Mouse (Mus musculus): ENCODE data around the gene Rab11fip2. TPM values are rescaled to one million over a fixed set of nuclear protein-coding genes. Genes with fewer than 3 reads are reported as not detected.

Gene Rab11fip2
- polyA plus RNA-seq, 1 experiment from 2014 or later = 0.63 TPM

- H3K4me3 ChIP-seq (ENCODE audit: low read depth, low read length) = no peak overlapping the region
- H3K27ac ChIP-seq (ENCODE audit: low read length) = no peak overlapping the region
- WGBS (ENCODE audit: insufficient replicate concordance) = 53% methylated on average over 3 of the region's 3 CpGs
- H3K9me3 ChIP-seq (replicated peaks; ENCODE audit: control insufficient read depth, low read length) = no peaks in the 10 kb centered on the region
- H3K9ac ChIP-seq (ENCODE audit: low read depth, low read length) = no peak overlapping the region
- no peaks in the 10 kb centered on the region for H3K27me3 ChIP-seq (ENCODE audit: control insufficient read depth, insufficient read depth, low read depth, low read length)
- peaks cover 7% of the 10 kb centered on the region for H3K4me1 ChIP-seq (ENCODE audit: control insufficient read depth, low read depth, low read length)
- no peaks in the 10 kb centered on the region for H3K36me3 ChIP-seq (ENCODE audit: control insufficient read depth, insufficient read depth)
- no peak overlapping the region for H3K4me2 ChIP-seq (ENCODE audit: low read depth, low read length)
- ATAC-seq (ENCODE audit: low read depth) = peak; percentile 55; the same call in 1 of the 2 replicates
These were observed 22.6 kb downstream of the Rab11fip2 start for GRCm38 (mm10) chr19:59920846-59921245.

GRCm38 (mm10) chr19:59917901-59918613 lies 25.4 kb downstream of the Rab11fip2 start:
- Histone ChIP-seq H3K4me1 (ENCODE audit: control insufficient read depth, low read depth, low read length) (peaks cover 14% of the 10 kb centered on the region), H3K4me3 (ENCODE audit: low read depth, low read length) (no peak overlapping the region)

GRCm38 (mm10) chr19:59911554-59911953 lies 31.9 kb downstream of the Rab11fip2 start:
- no peaks in the 10 kb centered on the region for H3K27me3 ChIP-seq (ENCODE audit: control insufficient read depth, insufficient read depth, low read depth, low read length)
- no peaks in the 10 kb centered on the region for H3K36me3 ChIP-seq (ENCODE audit: control insufficient read depth, insufficient read depth)
- H3K27ac ChIP-seq (ENCODE audit: low read length) = no peak overlapping the region
- H3K9ac ChIP-seq (ENCODE audit: low read depth, low read length) = no peak overlapping the region
- no peak for ATAC-seq (ENCODE audit: low read depth)
- WGBS (ENCODE audit: insufficient replicate concordance) = 77% methylated on average over 4 of the region's 4 CpGs
- H3K4me3 ChIP-seq (ENCODE audit: low read depth, low read length) = no peak overlapping the region
- H3K4me2 ChIP-seq (ENCODE audit: low read depth, low read length) = no peak overlapping the region
- peaks cover 17% of the 10 kb centered on the region for H3K4me1 ChIP-seq (ENCODE audit: control insufficient read depth, low read depth, low read length)
- no peaks in the 10 kb centered on the region for H3K9me3 ChIP-seq (replicated peaks; ENCODE audit: control insufficient read depth, low read length)

More at GRCm38 (mm10) chr19:59917901-59918613, 25.4 kb downstream of the Rab11fip2 start:
- Histone ChIP-seq H3K9me3 (replicated peaks; ENCODE audit: control insufficient read depth, low read length) (no peaks in the 10 kb centered on the region), H3K36me3 (ENCODE audit: control insufficient read depth, insufficient read depth) (no peaks in the 10 kb centered on the region), H3K27me3 (ENCODE audit: control insufficient read depth, insufficient read depth, low read depth, low read length) (no peaks in the 10 kb centered on the region), H3K27ac (ENCODE audit: low read length) (no peak overlapping the region), H3K9ac (ENCODE audit: low read depth, low read length) (no peak overlapping the region), H3K4me2 (ENCODE audit: low read depth, low read length) (no peak overlapping the region)
- ATAC-seq (ENCODE audit: low read depth) = no peak
- 70% methylated on average over 2 of the region's 2 CpGs for WGBS (ENCODE audit: insufficient replicate concordance)

GRCm38 (mm10) chr19:59905296-59906081 lies 38.0 kb downstream of the Rab11fip2 start:
- Histone ChIP-seq H3K4me1 (ENCODE audit: control insufficient read depth, low read depth, low read length) (peaks cover 31% of the 10 kb centered on the region), H3K36me3 (ENCODE audit: control insufficient read depth, insufficient read depth) (no peaks in the 10 kb centered on the region), H3K9me3 (replicated peaks; ENCODE audit: control insufficient read depth, low read length) (no peaks in the 10 kb centered on the region), H3K4me3 (ENCODE audit: low read depth, low read length) (peak overlapping the region; percentile 29), H3K27ac (ENCODE audit: low read length) (peak overlapping the region; percentile 94), H3K4me2 (ENCODE audit: low read depth, low read length) (peak overlapping the region; percentile 61), H3K27me3 (ENCODE audit: control insufficient read depth, insufficient read depth, low read depth, low read length) (no peaks in the 10 kb centered on the region), H3K9ac (ENCODE audit: low read depth, low read length) (peak overlapping the region; percentile 39)
- 17% methylated on average over 1 of the region's 1 CpGs for WGBS (ENCODE audit: insufficient replicate concordance)
- peak; percentile 94 for ATAC-seq (ENCODE audit: low read depth)

GRCm38 (mm10) chr19:59899965-59900364 lies 43.5 kb downstream of the Rab11fip2 start:
- Histone ChIP-seq H3K4me2 (ENCODE audit: low read depth, low read length) (0 out of 2 replicates have a peak overlapping the region, but pooled peaks have one; percentile 2), H3K27me3 (ENCODE audit: control insufficient read depth, insufficient read depth, low read depth, low read length) (no peaks in the 10 kb centered on the region), H3K4me1 (ENCODE audit: control insufficient read depth, low read depth, low read length) (peaks cover 29% of the 10 kb centered on the region), H3K9ac (ENCODE audit: low read depth, low read length) (no peak overlapping the region), H3K36me3 (ENCODE audit: control insufficient read depth, insufficient read depth) (no peaks in the 10 kb centered on the region), H3K9me3 (replicated peaks; ENCODE audit: control insufficient read depth, low read length) (no peaks in the 10 kb centered on the region), H3K4me3 (ENCODE audit: low read depth, low read length) (no peak overlapping the region), H3K27ac (ENCODE audit: low read length) (peak overlapping the region; percentile 58; the same call in 1 of the 2 replicates)
- WGBS (ENCODE audit: insufficient replicate concordance) = 24% methylated on average over 4 of the region's 4 CpGs
- ATAC-seq (ENCODE audit: low read depth) = peak; percentile 94

- Histone ChIP-seq H3K27ac (ENCODE audit: low read length) (no peak overlapping the region), H3K4me3 (ENCODE audit: low read depth, low read length) (no peak overlapping the region), H3K4me2 (ENCODE audit: low read depth, low read length) (no peak overlapping the region), H3K9me3 (replicated peaks; ENCODE audit: control insufficient read depth, low read length) (no peaks in the 10 kb centered on the region), H3K4me1 (ENCODE audit: control insufficient read depth, low read depth, low read length) (peaks cover 23% of the 10 kb centered on the region), H3K27me3 (ENCODE audit: control insufficient read depth, insufficient read depth, low read depth, low read length) (no peaks in the 10 kb centered on the region), H3K9ac (ENCODE audit: low read depth, low read length) (no peak overlapping the region), H3K36me3 (ENCODE audit: control insufficient read depth, insufficient read depth) (no peaks in the 10 kb centered on the region)
- WGBS (ENCODE audit: insufficient replicate concordance) = 61% methylated on average over 4 of the region's 4 CpGs
- no peak for ATAC-seq (ENCODE audit: low read depth)
These were observed 45.2 kb downstream of the Rab11fip2 start for GRCm38 (mm10) chr19:59898301-59898700.

- H3K4me1 ChIP-seq (ENCODE audit: control insufficient read depth, low read depth, low read length) = peaks cover 4% of the 10 kb centered on the region
- H3K36me3 ChIP-seq (ENCODE audit: control insufficient read depth, insufficient read depth) = no peaks in the 10 kb centered on the region
- no peak overlapping the region for H3K4me2 ChIP-seq (ENCODE audit: low read depth, low read length)
- no peaks in the 10 kb centered on the region for H3K9me3 ChIP-seq (replicated peaks; ENCODE audit: control insufficient read depth, low read length)
- no peak for ATAC-seq (ENCODE audit: low read depth)
- H3K4me3 ChIP-seq (ENCODE audit: low read depth, low read length) = no peak overlapping the region
- H3K27me3 ChIP-seq (ENCODE audit: control insufficient read depth, insufficient read depth, low read depth, low read length) = no peaks in the 10 kb centered on the region
- WGBS (ENCODE audit: insufficient replicate concordance) = 65% methylated on average over 4 of the region's 4 CpGs
- no peak overlapping the region for H3K27ac ChIP-seq (ENCODE audit: low read length)
- H3K9ac ChIP-seq (ENCODE audit: low read depth, low read length) = no peak overlapping the region
These were observed 54.1 kb downstream of the Rab11fip2 start for GRCm38 (mm10) chr19:59889383-59889782.

GRCm38 (mm10) chr19:59888846-59889245 lies 54.6 kb downstream of the Rab11fip2 start:
- peaks cover 4% of the 10 kb centered on the region for H3K4me1 ChIP-seq (ENCODE audit: control insufficient read depth, low read depth, low read length)
- ATAC-seq (ENCODE audit: low read depth) = no peak
- no peak overlapping the region for H3K4me2 ChIP-seq (ENCODE audit: low read depth, low read length)
- 68% methylated on average over 2 of the region's 2 CpGs for WGBS (ENCODE audit: insufficient replicate concordance)
- H3K27me3 ChIP-seq (ENCODE audit: control insufficient read depth, insufficient read depth, low read depth, low read length) = no peaks in the 10 kb centered on the region
- H3K36me3 ChIP-seq (ENCODE audit: control insufficient read depth, insufficient read depth) = no peaks in the 10 kb centered on the region
- no peak overlapping the region for H3K9ac ChIP-seq (ENCODE audit: low read depth, low read length)
- H3K27ac ChIP-seq (ENCODE audit: low read length) = no peak overlapping the region
- H3K9me3 ChIP-seq (replicated peaks; ENCODE audit: control insufficient read depth, low read length) = no peaks in the 10 kb centered on the region
- H3K4me3 ChIP-seq (ENCODE audit: low read depth, low read length) = no peak overlapping the region

- H3K36me3 ChIP-seq (ENCODE audit: control insufficient read depth, insufficient read depth) = no peaks in the 10 kb centered on the region
- WGBS (ENCODE audit: insufficient replicate concordance) = 75% methylated on average over 2 of the region's 2 CpGs
- no peak overlapping the region for H3K4me3 ChIP-seq (ENCODE audit: low read depth, low read length)
- no peaks in the 10 kb centered on the region for H3K27me3 ChIP-seq (ENCODE audit: control insufficient read depth, insufficient read depth, low read depth, low read length)
- no peak overlapping the region for H3K4me2 ChIP-seq (ENCODE audit: low read depth, low read length)
- no peak for ATAC-seq (ENCODE audit: low read depth)
- H3K9me3 ChIP-seq (replicated peaks; ENCODE audit: control insufficient read depth, low read length) = no peaks in the 10 kb centered on the region
- peaks cover 4% of the 10 kb centered on the region for H3K4me1 ChIP-seq (ENCODE audit: control insufficient read depth, low read depth, low read length)
- no peak overlapping the region for H3K27ac ChIP-seq (ENCODE audit: low read length)
- H3K9ac ChIP-seq (ENCODE audit: low read depth, low read length) = no peak overlapping the region
These were observed 55.6 kb downstream of the Rab11fip2 start for GRCm38 (mm10) chr19:59887866-59888265.
